Mouse (Mus musculus) liver, embryonic 14.5 days (tissue): ENCODE data around the gene Slc12a9.

Experiments
- CTCF ChIP-seq: IDR thresholded peaks from 2 replicates; pipeline ENCODE4 v1.5.1; 2016; ENCODE audit warnings: antibody characterized with exemption, low read depth, control low read depth
- EP300 ChIP-seq: IDR thresholded peaks from 2 replicates; pipeline ENCODE4 v1.6.1; 2016; ENCODE audit warnings: antibody characterized with exemption, low read depth

- TF ChIP-seq CTCF (no peak), EP300 (no peak)
Measured at GRCm38 (mm10) chr5:137306439-137307005, 26.9 kb downstream of the Slc12a9 start.
